Mouse (Mus musculus): ENCODE data around the gene Krt33a. TPM values are rescaled to one million over a fixed set of nuclear protein-coding genes. Genes with fewer than 3 reads are reported as not detected.

Gene Krt33a
- polyA plus RNA-seq (2016; fragmentation: Nextera tagmentation; extraction: Ambion mirVana), result not detected in 2 replicates

DNA sequence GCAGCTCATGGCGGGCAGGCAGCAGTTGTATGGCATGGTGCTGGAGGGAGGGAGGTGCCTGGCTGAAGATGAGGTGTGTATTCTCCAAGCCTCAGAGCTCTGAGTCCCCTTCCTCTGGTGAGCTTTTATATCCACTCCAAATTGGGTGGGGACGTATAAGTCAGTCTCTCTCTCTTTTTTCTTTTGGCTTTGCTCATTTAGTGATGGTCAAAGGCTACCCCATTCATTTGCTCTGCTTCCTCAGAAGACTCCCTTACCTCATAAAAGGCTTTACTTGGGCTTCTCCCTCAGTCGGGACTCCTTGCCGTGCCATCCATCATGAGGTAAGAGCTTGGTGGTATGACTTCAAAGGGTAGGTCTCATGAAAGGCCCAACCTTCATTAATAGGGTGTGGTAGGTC lies at the start of gene Krt33a:
Krt33a (minus strand) TSS at position 101 of the 400 bp plus-strand sequence.
- no peak for DNase-seq (ENCODE audit: low spot score)
- WGBS, result 80% methylated on average over 4 of the region's 4 CpGs
- H3K4me3 ChIP-seq, result no peak within 1 kb of the TSS
- H3K27me3 ChIP-seq (ENCODE audit: insufficient read depth, poor library complexity, severe bottlenecking), result no peaks in the 10 kb centered on the region
- H3K4me1 ChIP-seq (replicated peaks), result no peaks in the 10 kb centered on the region
- H3K9me3 ChIP-seq, result no peaks in the 10 kb centered on the region
- no peaks in the 10 kb centered on the region for H3K36me3 ChIP-seq
- H3K27ac ChIP-seq, result no peak within 1 kb of the TSS

DNA sequence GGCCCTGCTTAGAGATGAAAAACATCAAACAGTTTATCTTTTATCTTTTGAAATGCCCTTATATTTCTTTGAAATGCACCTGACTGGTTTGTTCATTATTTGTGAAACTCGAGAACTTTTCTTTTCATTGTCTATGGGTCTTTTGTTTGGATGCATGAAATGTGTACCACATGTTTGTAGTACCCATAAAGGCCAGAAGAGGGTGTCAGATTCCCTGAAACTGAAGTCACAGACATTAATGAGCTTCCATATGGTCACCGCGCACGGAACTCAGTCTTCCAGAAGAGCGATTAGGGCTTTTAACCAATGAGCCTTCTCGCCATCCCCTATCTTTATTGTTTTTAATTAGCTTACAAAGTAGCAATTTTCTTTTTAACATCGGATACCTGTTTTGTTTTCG lies 42.9 kb upstream of the Krt33a start:
- Histone ChIP-seq H3K36me3 (no peaks in the 10 kb centered on the region), H3K4me1 (replicated peaks) (no peaks in the 10 kb centered on the region), H3K4me3 (no peak overlapping the region), H3K27ac (no peak overlapping the region), H3K27me3 (ENCODE audit: insufficient read depth, poor library complexity, severe bottlenecking) (no peaks in the 10 kb centered on the region), H3K9me3 (no peaks in the 10 kb centered on the region)
- DNase-seq (ENCODE audit: low spot score), result no peak
- 71% methylated on average over 8 of the region's 8 CpGs for WGBS

DNA sequence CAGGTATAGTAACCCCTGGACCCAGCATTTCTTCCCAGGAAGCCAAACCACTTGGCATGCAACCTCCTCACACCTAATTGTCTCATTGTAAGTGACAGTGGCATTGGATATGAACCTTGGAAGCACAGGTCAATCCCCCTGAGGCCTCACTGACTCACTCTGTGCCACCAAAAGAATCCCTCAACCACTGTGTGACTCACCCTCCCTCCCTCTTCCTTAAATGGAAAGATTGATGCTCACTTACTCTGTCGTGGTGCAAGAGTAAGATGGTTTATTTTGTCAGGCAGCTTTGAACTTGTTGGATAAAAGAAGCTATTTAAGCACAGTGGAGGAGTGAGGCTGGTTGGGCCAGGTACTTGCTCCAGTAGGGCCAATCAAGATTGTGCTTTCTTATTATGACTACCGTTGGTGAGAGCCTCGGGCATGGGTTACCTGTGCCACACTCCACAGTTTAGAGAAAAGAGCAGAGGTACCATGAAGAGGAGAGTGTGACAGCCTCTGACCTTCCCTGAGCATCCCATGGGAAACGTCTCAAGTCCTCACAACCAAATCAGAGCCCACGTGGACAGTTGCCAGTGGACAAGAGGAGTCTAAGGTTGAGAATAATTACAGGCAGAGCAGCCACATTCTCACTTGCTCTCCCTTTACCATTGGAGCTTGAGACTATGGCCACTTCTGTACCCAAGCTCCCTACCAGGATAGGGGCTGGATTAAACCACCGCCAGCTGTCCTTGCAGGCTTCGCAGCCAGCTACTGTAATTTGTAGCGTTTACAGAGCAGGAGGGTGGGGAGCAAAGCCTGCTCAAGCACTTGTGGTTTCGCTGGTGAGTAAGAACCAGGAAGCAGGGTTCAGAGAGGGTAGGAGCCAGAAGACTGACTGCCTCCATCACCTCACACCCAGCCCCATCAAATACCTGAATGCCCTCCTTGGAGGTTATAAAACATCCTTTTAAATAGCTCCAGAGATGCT lies 40.0 kb upstream of the Krt33a start:
- WGBS, result 77% methylated on average over 9 of the region's 9 CpGs

DNA sequence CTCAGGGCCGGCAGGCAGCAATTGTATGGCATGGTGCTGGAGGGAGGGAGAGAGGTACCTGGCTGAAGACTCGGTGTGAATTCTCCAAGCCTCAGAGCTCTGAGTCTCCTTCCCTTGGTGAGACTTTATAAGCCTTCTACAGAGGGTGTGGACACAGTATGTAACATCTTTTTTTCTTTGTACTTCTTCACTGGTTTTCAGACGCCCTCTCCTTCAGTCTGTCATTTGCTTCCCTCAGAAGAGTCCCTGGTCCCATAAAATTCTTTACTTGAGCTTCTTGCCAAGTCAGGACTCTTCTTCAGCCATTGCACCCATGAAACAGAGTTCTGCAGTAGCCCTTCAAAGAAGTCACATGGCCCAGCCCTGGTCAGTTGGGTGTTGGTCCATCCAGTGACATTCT lies 34.4 kb upstream of the Krt33a start, which contains the start of gene Krt31:
Krt31 (minus strand) TSS at position 101 of the 400 bp plus-strand sequence.
- no peak within 1 kb of the TSS for H3K4me3 ChIP-seq
- H3K9me3 ChIP-seq, result no peaks in the 10 kb centered on the region
- H3K27ac ChIP-seq, result no peak within 1 kb of the TSS
- DNase-seq (ENCODE audit: low spot score), result no peak
- no peaks in the 10 kb centered on the region for H3K4me1 ChIP-seq (replicated peaks)
- H3K27me3 ChIP-seq (ENCODE audit: insufficient read depth, poor library complexity, severe bottlenecking), result no peaks in the 10 kb centered on the region
- no peaks in the 10 kb centered on the region for H3K36me3 ChIP-seq
- 86% methylated on average over 3 of the region's 3 CpGs for WGBS

More for the DNA sequence above, 40.0 kb upstream of the Krt33a start:
- Histone ChIP-seq H3K4me1 (replicated peaks) (no peaks in the 10 kb centered on the region), H3K36me3 (no peaks in the 10 kb centered on the region), H3K9me3 (no peaks in the 10 kb centered on the region), H3K27ac (no peak overlapping the region), H3K4me3 (no peak overlapping the region), H3K27me3 (ENCODE audit: insufficient read depth, poor library complexity, severe bottlenecking) (no peaks in the 10 kb centered on the region)
- DNase-seq (ENCODE audit: low spot score), result no peak

DNA sequence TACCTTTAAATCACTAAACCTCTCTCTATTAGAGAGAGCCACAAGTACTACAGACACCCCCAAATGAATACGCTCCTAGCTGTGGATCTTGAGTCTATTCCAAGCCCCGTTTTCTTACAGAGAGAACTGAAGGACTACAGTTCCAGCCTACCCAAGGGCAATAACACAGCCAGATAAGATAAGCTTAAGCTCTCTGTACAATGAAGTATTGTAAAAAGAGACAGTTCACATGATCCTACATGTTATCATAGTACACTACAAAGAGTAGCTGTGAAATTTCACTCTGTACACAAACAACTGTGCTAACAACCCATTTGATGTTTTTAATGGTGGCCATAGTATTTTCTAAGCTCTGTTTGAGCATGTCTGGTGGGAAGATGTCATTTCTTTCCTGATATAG lies 31.2 kb upstream of the Krt33a start:
- H3K27ac ChIP-seq, result no peak overlapping the region
- no peaks in the 10 kb centered on the region for H3K4me1 ChIP-seq (replicated peaks)
- no peaks in the 10 kb centered on the region for H3K36me3 ChIP-seq
- 93% methylated on average over 2 of the region's 2 CpGs for WGBS
- no peak for DNase-seq (ENCODE audit: low spot score)
- no peak overlapping the region for H3K4me3 ChIP-seq
- no peaks in the 10 kb centered on the region for H3K27me3 ChIP-seq (ENCODE audit: insufficient read depth, poor library complexity, severe bottlenecking)
- H3K9me3 ChIP-seq, result no peaks in the 10 kb centered on the region

DNA sequence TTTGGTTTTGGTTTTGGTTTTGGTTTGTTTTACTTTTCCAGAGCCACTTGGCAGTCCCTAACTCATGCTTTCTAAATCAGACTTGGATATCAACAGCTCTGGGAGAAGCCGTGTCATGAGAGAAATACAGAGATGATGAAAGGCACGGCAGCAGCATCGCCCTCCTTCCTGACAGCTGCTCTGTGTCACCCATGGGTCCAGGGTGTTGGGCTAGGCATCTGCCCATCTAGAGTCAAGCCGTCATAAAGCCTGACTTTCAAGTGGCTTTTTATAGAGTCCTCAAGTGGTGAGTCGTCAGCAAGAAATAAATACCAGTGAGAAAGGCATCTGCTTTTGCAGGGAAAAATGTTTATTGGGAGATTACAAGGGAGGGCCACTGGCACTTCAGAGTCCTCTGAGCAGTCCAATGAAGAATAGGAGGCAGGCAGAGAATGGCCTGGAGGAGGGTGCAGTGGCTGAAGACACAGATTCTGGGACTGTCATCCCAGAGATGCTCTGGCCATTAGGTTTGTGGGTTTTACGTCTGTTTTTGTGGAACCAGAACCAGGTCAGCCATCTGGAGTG lies 30.4 kb upstream of the Krt33a start:
- Histone ChIP-seq H3K4me3 (no peak overlapping the region), H3K9me3 (no peaks in the 10 kb centered on the region), H3K4me1 (replicated peaks) (no peaks in the 10 kb centered on the region), H3K27me3 (ENCODE audit: insufficient read depth, poor library complexity, severe bottlenecking) (no peaks in the 10 kb centered on the region), H3K27ac (no peak overlapping the region), H3K36me3 (no peaks in the 10 kb centered on the region)
- no peak for DNase-seq (ENCODE audit: low spot score)
- 87% methylated on average over 6 of the region's 6 CpGs for WGBS

DNA sequence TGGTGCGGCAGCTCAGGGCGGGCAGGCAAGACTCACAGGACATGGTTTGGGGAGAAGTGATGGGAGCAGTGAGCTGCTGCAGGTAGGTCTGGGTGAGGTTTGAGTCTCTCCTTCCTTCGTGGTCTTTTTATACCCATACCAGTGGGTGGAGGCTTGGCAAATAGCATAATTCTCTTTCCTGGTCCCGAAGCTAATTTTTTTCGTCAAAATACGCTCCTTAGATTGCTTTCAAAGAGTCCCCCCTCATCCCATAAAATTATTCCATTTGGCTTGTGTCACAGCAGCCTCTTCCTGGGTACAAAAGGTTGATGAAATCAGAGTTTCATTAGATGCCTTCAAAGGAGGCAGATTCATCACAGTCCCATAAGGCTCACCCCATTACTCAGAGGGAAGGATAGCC lies 25.4 kb upstream of the Krt33a start, which contains the start of gene Krt34:
Krt34 (minus strand) TSS at position 101 of the 400 bp plus-strand sequence.
- no peaks in the 10 kb centered on the region for H3K9me3 ChIP-seq
- H3K27ac ChIP-seq, result no peak within 1 kb of the TSS
- no peak for DNase-seq (ENCODE audit: low spot score)
- H3K36me3 ChIP-seq, result no peaks in the 10 kb centered on the region
- 87% methylated on average over 6 of the region's 6 CpGs for WGBS
- H3K27me3 ChIP-seq (ENCODE audit: insufficient read depth, poor library complexity, severe bottlenecking), result no peaks in the 10 kb centered on the region
- no peaks in the 10 kb centered on the region for H3K4me1 ChIP-seq (replicated peaks)
- no peak within 1 kb of the TSS for H3K4me3 ChIP-seq

DNA sequence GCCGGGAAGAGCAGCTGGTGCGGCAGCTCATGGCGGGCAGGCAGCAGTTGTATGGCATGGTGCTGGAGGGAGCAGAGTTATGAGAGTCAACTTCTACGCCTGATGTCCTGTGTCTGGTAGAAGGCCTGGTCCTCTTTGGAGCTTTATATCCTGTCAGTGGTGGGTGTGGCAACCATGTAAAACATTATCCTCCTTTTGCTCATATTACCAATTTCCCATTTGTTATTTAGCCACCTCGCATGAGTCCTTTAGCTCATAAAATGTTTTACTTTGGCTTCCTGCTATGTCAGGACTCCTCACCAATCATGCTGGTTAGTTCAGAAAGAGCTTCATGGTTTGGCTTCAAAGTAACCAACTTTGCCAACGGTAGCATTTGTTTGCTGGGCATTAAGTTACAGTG lies 13.8 kb upstream of the Krt33a start, which contains the start of gene Krt33b:
Krt33b (minus strand) TSS at position 101 of the 400 bp plus-strand sequence.
- H3K27ac ChIP-seq, result no peak within 1 kb of the TSS
- no peaks in the 10 kb centered on the region for H3K36me3 ChIP-seq
- H3K27me3 ChIP-seq (ENCODE audit: insufficient read depth, poor library complexity, severe bottlenecking), result no peaks in the 10 kb centered on the region
- peaks cover 5% of the 10 kb centered on the region for H3K4me1 ChIP-seq (replicated peaks)
- DNase-seq (ENCODE audit: low spot score), result no peak
- no peak within 1 kb of the TSS for H3K4me3 ChIP-seq
- H3K9me3 ChIP-seq, result no peaks in the 10 kb centered on the region
- 92% methylated on average over 6 of the region's 6 CpGs for WGBS

DNA sequence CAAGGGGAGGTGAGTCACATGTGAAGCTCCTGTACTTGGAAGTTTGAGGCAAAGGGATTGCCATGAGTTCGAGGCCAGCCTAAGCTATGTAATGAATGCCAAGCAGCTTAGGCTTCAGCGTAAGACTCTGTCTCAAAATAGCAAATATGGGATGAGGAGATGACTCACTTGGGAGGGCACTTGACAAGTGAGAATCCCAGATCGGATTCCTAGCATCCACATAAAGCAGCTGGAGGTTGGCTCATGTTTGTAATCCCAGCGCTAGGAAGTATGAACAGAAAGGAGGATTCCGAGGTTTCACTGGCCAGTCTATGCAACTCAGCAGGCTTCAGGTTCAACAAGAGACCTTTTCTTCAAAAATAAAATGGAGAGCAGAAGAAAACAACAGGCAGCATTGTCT lies 5.4 kb upstream of the Krt33a start:
- no peak overlapping the region for H3K27ac ChIP-seq
- peaks cover 5% of the 10 kb centered on the region for H3K4me1 ChIP-seq (replicated peaks)
- DNase-seq (ENCODE audit: low spot score), result no peak
- no peaks in the 10 kb centered on the region for H3K27me3 ChIP-seq (ENCODE audit: insufficient read depth, poor library complexity, severe bottlenecking)
- H3K36me3 ChIP-seq, result no peaks in the 10 kb centered on the region
- H3K4me3 ChIP-seq, result no peak overlapping the region
- 82% methylated on average over 5 of the region's 5 CpGs for WGBS
- no peaks in the 10 kb centered on the region for H3K9me3 ChIP-seq

DNA sequence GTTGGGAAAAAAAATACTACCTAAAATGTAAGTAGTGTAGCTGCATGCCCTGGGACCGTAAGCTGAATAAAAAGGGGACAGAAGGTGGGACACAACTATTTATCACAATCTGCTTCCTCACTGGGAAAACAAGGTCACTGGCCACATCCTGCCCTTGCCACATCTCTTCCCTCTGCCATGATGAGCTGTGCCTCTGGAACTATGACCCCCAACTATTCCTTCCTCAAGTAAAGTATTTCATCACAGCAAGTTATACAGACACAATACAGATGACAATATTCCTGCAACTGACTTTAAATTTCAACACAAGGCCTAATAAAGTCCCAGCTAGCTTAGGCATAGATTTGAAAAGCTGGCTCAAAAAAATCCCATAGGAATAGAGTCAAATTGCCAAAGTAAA lies 3.5 kb upstream of the Krt33a start:
- H3K9me3 ChIP-seq, result no peaks in the 10 kb centered on the region
- no peak overlapping the region for H3K27ac ChIP-seq
- 97% methylated on average over 1 of the region's 1 CpGs for WGBS
- DNase-seq (ENCODE audit: low spot score), result no peak
- no peaks in the 10 kb centered on the region for H3K27me3 ChIP-seq (ENCODE audit: insufficient read depth, poor library complexity, severe bottlenecking)
- no peaks in the 10 kb centered on the region for H3K4me1 ChIP-seq (replicated peaks)
- no peak overlapping the region for H3K4me3 ChIP-seq
- H3K36me3 ChIP-seq, result no peaks in the 10 kb centered on the region

DNA sequence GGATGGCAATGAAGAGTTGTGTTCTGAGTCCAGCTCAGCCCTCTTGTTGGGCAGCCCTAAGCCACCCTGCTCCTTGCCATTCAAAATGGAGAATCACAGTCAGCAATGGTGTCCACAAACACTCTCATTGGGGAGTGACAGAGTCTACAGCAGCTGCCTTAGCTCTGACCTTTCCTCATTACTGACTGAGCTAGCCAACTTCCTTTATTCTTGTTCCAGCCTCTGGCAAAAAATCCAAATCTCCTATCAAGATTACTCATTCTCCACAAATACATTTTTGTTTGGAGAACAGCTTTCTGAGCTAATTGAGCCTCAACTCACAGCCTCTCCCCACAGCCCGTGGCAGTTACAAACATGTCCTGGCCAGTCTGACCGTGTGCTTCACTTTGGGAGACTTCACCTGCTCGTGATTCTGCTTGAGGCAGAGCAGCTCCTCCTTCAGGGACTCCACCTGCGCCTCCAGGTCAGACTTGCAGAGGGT lies 2.3 kb downstream of the Krt33a start:
- no peaks in the 10 kb centered on the region for H3K9me3 ChIP-seq
- no peak overlapping the region for H3K27ac ChIP-seq
- H3K4me3 ChIP-seq, result no peak overlapping the region
- DNase-seq (ENCODE audit: low spot score), result no peak
- H3K4me1 ChIP-seq (replicated peaks), result no peaks in the 10 kb centered on the region
- H3K36me3 ChIP-seq, result no peaks in the 10 kb centered on the region
- 84% methylated on average over 4 of the region's 4 CpGs for WGBS
- no peaks in the 10 kb centered on the region for H3K27me3 ChIP-seq (ENCODE audit: insufficient read depth, poor library complexity, severe bottlenecking)

DNA sequence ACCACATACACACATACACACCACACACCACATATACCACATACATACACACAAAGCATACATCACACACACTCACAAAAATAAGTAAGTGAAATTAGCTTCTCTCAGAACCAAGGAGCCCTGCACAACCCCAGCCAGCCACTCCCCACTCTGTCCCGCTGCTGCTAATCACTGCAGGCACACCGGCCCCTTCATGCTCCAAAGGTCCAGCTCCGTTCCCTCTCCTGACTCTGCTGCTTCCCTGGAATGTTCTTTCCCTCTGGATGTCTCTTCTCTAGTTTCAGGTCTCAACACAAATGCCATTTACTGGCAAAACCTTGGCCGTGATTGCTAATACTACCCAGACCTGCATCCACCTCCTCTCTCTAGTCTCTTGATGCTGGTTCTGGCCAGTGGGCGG lies 5.3 kb downstream of the Krt33a start:
- 81% methylated on average over 5 of the region's 5 CpGs for WGBS
- Histone ChIP-seq H3K4me3 (no peak overlapping the region), H3K4me1 (replicated peaks) (no peaks in the 10 kb centered on the region), H3K36me3 (no peaks in the 10 kb centered on the region), H3K27me3 (ENCODE audit: insufficient read depth, poor library complexity, severe bottlenecking) (no peaks in the 10 kb centered on the region), H3K27ac (no peak overlapping the region), H3K9me3 (no peaks in the 10 kb centered on the region)
- no peak for DNase-seq (ENCODE audit: low spot score)

DNA sequence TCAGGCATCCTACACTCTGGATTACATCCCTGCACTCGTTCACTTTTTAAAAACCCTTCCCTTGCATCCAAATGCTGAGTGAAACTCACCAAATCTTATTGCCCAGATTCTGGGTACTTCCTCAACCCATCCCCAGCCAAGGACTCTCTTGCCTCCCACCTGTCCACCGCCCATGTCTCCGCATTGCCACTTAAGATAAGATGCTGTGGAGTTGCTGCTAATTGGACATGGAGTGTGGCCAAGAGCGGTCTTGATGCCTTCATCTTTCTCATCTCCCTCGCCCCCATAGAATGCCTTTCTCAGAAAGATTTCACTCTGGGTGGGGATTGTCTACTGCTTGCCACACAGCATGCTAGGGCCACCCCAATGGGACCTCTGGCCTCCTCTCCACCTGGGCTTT lies 7.7 kb downstream of the Krt33a start:
- 90% methylated on average over 5 of the region's 5 CpGs for WGBS

More for the DNA sequence above, 7.7 kb downstream of the Krt33a start:
- no peaks in the 10 kb centered on the region for H3K27me3 ChIP-seq (ENCODE audit: insufficient read depth, poor library complexity, severe bottlenecking)
- H3K4me3 ChIP-seq, result no peak overlapping the region
- H3K9me3 ChIP-seq, result no peaks in the 10 kb centered on the region
- no peaks in the 10 kb centered on the region for H3K4me1 ChIP-seq (replicated peaks)
- DNase-seq (ENCODE audit: low spot score), result no peak
- no peaks in the 10 kb centered on the region for H3K36me3 ChIP-seq
- no peak overlapping the region for H3K27ac ChIP-seq
